Mouse (Mus musculus) forebrain, embryonic 12.5 days (tissue): ENCODE results near the gene Slc46a3. TPM values are rescaled to one million over a fixed set of nuclear protein-coding genes. Genes with fewer than 3 reads are reported as not detected.

Experiments
- polyA plus RNA-seq: library from polyadenylated mRNA; unstranded; fragments of >200 nt; fragmentation: Nextera tagmentation; extraction: Ambion mirVana; gene quantifications from 2 replicates; pipeline ENCODE4 v1.2.1, GENCODE M21; 2016

Gene Slc46a3
- polyA plus RNA-seq, 1 experiment from 2014 or later: 4.2 TPM

Other genes starting within 250 kb of the Slc46a3 start
- 8.8 and 9.9 TPM in 2 replicates for gene Flt1, start 168.8 kb downstream of the Slc46a3 start, polyA plus RNA-seq
- gene Pomp, start 34.4 kb downstream of the Slc46a3 start, polyA plus RNA-seq: 528 and 531 TPM in 2 replicates
- gene Mtus2, start 62.5 kb upstream of the Slc46a3 start, polyA plus RNA-seq: 11.4 and 14.4 TPM in 2 replicates